Mouse (Mus musculus) myocyte (in vitro differentiated cells): ENCODE results near the gene Hmgxb4. TPM values are rescaled to one million over a fixed set of nuclear protein-coding genes. Genes with fewer than 3 reads are reported as not detected.

Experiments
- H3K27me3 ChIP-seq: one replicate; pipeline ENCODE4 v1.6.1; 2011; ENCODE audit not compliant: control insufficient read depth, insufficient read depth, insufficient read length
- H3K36me3 ChIP-seq: one replicate; pipeline ENCODE4 v1.6.1; 2011; ENCODE audit not compliant: control insufficient read depth, insufficient read depth
- H3K4me2 ChIP-seq: one replicate; pipeline ENCODE4 v1.6.1; 2011; ENCODE audit warnings: low read depth, control low read depth
- H3K4me3 ChIP-seq: one replicate; pipeline ENCODE4 v1.5.1; 2011; ENCODE audit warnings: mild to moderate bottlenecking, control low read depth, moderate library complexity
- H3K79me2 ChIP-seq: one replicate; pipeline ENCODE4 v1.6.1; 2011; ENCODE audit not compliant: control insufficient read depth, insufficient read depth
- H3ac ChIP-seq: one replicate; pipeline ENCODE4 v1.6.1; 2011; ENCODE audit not compliant: control insufficient read depth, insufficient read length
- CEBPB ChIP-seq: IDR thresholded peaks from 2 replicates; pipeline ENCODE4 v1.6.1; 2011; ENCODE audit warnings: mild to moderate bottlenecking, moderate library complexity; ENCODE audit not compliant: poor library complexity, insufficient read depth, severe bottlenecking
- E2F4 ChIP-seq: IDR thresholded peaks from one replicate; pipeline ENCODE4 v1.6.1; 2011; ENCODE audit warnings: mild to moderate bottlenecking, control low read depth, moderate library complexity; ENCODE audit not compliant: insufficient read depth
- MAX ChIP-seq: IDR thresholded peaks from one replicate; pipeline ENCODE4 v1.6.1; 2011; ENCODE audit warnings: low read depth, mild to moderate bottlenecking, control low read depth
- MYOD1 ChIP-seq, 3 experiments: IDR thresholded peaks; one replicate each; pipeline ENCODE4 v1.6.1; 2011; ENCODE audit warnings: control low read depth in 2 of 3, low read depth in 2 of 3, mild to moderate bottlenecking in 2 of 3, moderate library complexity in 1 of 3; ENCODE audit not compliant: insufficient read length in 2 of 3, control insufficient read depth in 1 of 3
- MYOG ChIP-seq, 3 experiments: IDR thresholded peaks; one replicate each; pipeline ENCODE4 v1.6.1; 2011; ENCODE audit warnings: control low read depth in 2 of 3, low read depth in 2 of 3, mild to moderate bottlenecking in 2 of 3; ENCODE audit not compliant: insufficient read length in 2 of 3, control insufficient read depth in 1 of 3, insufficient read depth in 1 of 3
- POLR2A ChIP-seq: IDR thresholded peaks from one replicate; pipeline ENCODE4 v1.6.1; 2011; ENCODE audit warnings: low read depth, mild to moderate bottlenecking, control low read depth, moderate library complexity; ENCODE audit not compliant: insufficient read length
- POLR2AphosphoS2 ChIP-seq: IDR thresholded peaks from one replicate; pipeline ENCODE4 v1.6.1; 2011; ENCODE audit warnings: low read depth, control low read depth; ENCODE audit not compliant: insufficient read length
- REST ChIP-seq: IDR thresholded peaks from one replicate; pipeline ENCODE4 v1.6.1; 2011; ENCODE audit warnings: mild to moderate bottlenecking, control low read depth, moderate library complexity; ENCODE audit not compliant: insufficient read depth, insufficient read length
- SRF ChIP-seq: IDR thresholded peaks from one replicate; pipeline ENCODE4 v1.6.1; 2011; ENCODE audit warnings: low read depth; ENCODE audit not compliant: control insufficient read depth, insufficient read length
- TCF12 ChIP-seq: IDR thresholded peaks from one replicate; pipeline ENCODE4 v1.6.1; 2011; ENCODE audit warnings: mild to moderate bottlenecking, control low read depth; ENCODE audit not compliant: poor library complexity, insufficient read depth, severe bottlenecking
- TCF3 ChIP-seq: IDR thresholded peaks from one replicate; pipeline ENCODE4 v1.6.1; 2011; ENCODE audit warnings: low read depth, control low read depth; ENCODE audit not compliant: insufficient read length
- USF1 ChIP-seq: IDR thresholded peaks from one replicate; pipeline ENCODE4 v1.6.1; 2011; ENCODE audit warnings: low read depth, mild to moderate bottlenecking, control low read depth, moderate library complexity
- polyA plus RNA-seq: library from polyadenylated mRNA; unstranded; fragments of >200 nt; fragmentation: generic; extraction: Trizol; gene quantifications from one replicate; pipeline ENCODE4 v1.2.1, GENCODE M21; 2012; ENCODE audit warnings: missing spikeins

Gene Hmgxb4
- polyA plus RNA-seq, 1 experiment, result 9.1 TPM

- H3K4me3 ChIP-seq, result no peak overlapping the region
- H3K27me3 ChIP-seq, result no peaks in the 10 kb centered on the region
- H3ac ChIP-seq, result no peak overlapping the region
- no peaks in the 10 kb centered on the region for H3K36me3 ChIP-seq
- H3K4me2 ChIP-seq, result peak overlapping the region; percentile 36
- no peaks in the 10 kb centered on the region for H3K79me2 ChIP-seq
- TF ChIP-seq POLR2AphosphoS2 (no peak), SRF (no peak), MAX (no peak), POLR2A (no peak), REST (no peak), MYOD1 (IDR thresholded peaks at IDR 0.05; ENCODE audit: control insufficient read depth in 1 of 3, insufficient read length in 2 of 3, low read depth in 2 of 3) (no peak), MYOG (IDR thresholded peaks at IDR 0.05; ENCODE audit: control insufficient read depth in 1 of 3, insufficient read depth in 1 of 3, insufficient read length in 2 of 3, low read depth in 2 of 3) (no peak)
Observed at GRCm38 (mm10) chr8:74980711-74981062, 12.5 kb upstream of the Hmgxb4 start.

GRCm38 (mm10) chr8:74981809-74982208 is 11.3 kb upstream of the Hmgxb4 start:
- TF ChIP-seq SRF (no peak), MYOG (IDR thresholded peaks at IDR 0.05; ENCODE audit: control insufficient read depth in 1 of 3, insufficient read depth in 1 of 3, insufficient read length in 2 of 3, low read depth in 2 of 3) (no peak), E2F4 (no peak), POLR2AphosphoS2 (no peak), MYOD1 (IDR thresholded peaks at IDR 0.05; ENCODE audit: control insufficient read depth in 1 of 3, insufficient read length in 2 of 3, low read depth in 2 of 3) (no peak), REST (no peak), TCF12 (no peak), POLR2A (no peak), TCF3 (no peak), USF1 (no peak), CEBPB (no peak)
- no peaks in the 10 kb centered on the region for H3K27me3 ChIP-seq
- H3ac ChIP-seq, result no peak overlapping the region
- H3K36me3 ChIP-seq, result no peaks in the 10 kb centered on the region
- H3K4me2 ChIP-seq, result no peak overlapping the region
- no peaks in the 10 kb centered on the region for H3K79me2 ChIP-seq
- H3K4me3 ChIP-seq, result no peak overlapping the region

GRCm38 (mm10) chr8:74987436-74987835 is 5.7 kb upstream of the Hmgxb4 start:
- no peak for TF ChIP-seq CEBPB
- TF ChIP-seq TCF3, result no peak
- TF ChIP-seq POLR2A, result no peak
- no peak for TF ChIP-seq TCF12
- TF ChIP-seq E2F4, result no peak
- no peak for TF ChIP-seq POLR2AphosphoS2
- H3K79me2 ChIP-seq, result no peaks in the 10 kb centered on the region
- no peak overlapping the region for H3K4me2 ChIP-seq
- no peaks in the 10 kb centered on the region for H3K27me3 ChIP-seq
- H3K36me3 ChIP-seq, result no peaks in the 10 kb centered on the region
- no peak overlapping the region for H3ac ChIP-seq
- H3K4me3 ChIP-seq, result no peak overlapping the region

GRCm38 (mm10) chr8:74990021-74990420 is 3.1 kb upstream of the Hmgxb4 start:
- H3K36me3 ChIP-seq, result no peaks in the 10 kb centered on the region
- TF ChIP-seq TCF3 (no peak), CEBPB (no peak), MYOG (IDR thresholded peaks at IDR 0.05; ENCODE audit: control insufficient read depth in 1 of 3, insufficient read depth in 1 of 3, insufficient read length in 2 of 3, low read depth in 2 of 3) (no peak), SRF (no peak), REST (no peak), POLR2A (no peak), MAX (no peak), USF1 (no peak), E2F4 (no peak)
- no peak overlapping the region for H3K4me3 ChIP-seq
- no peaks in the 10 kb centered on the region for H3K27me3 ChIP-seq
- peaks cover 10% of the 10 kb centered on the region for H3K79me2 ChIP-seq
- no peak overlapping the region for H3K4me2 ChIP-seq
- H3ac ChIP-seq, result no peak overlapping the region

GRCm38 (mm10) chr8:74993475-74994451 is 607 bp downstream of the Hmgxb4 start:
- Histone ChIP-seq H3K27me3 (no peaks in the 10 kb centered on the region), H3K36me3 (no peaks in the 10 kb centered on the region), H3K4me2 (peak overlapping the region; percentile 95), H3K4me3 (peak overlapping the region; percentile 39), H3K79me2 (peaks cover 37% of the 10 kb centered on the region), H3ac (peak overlapping the region; percentile 46)
- TF ChIP-seq MYOD1 (IDR thresholded peaks at IDR 0.05; ENCODE audit: control insufficient read depth in 1 of 3, insufficient read length in 2 of 3, low read depth in 2 of 3), result no peak
- peak; percentile 55 for TF ChIP-seq POLR2A
- TF ChIP-seq TCF12, result no peak
- no peak for TF ChIP-seq CEBPB
- TF ChIP-seq MAX, result no peak
- TF ChIP-seq REST, result no peak
- peak; percentile 21 for TF ChIP-seq POLR2AphosphoS2
- peak; percentile 85 for TF ChIP-seq E2F4
- peak in 1 of 3 experiments; percentile 44 for TF ChIP-seq MYOG (IDR thresholded peaks at IDR 0.05; ENCODE audit: control insufficient read depth in 1 of 3, insufficient read depth in 1 of 3, insufficient read length in 2 of 3, low read depth in 2 of 3)
- TF ChIP-seq SRF, result peak; percentile 80
- TF ChIP-seq USF1, result no peak
- no peak for TF ChIP-seq TCF3
